Mouse (Mus musculus): ENCODE results near the gene Angel1. TPM values are rescaled to one million over a fixed set of nuclear protein-coding genes. Genes with fewer than 3 reads are reported as not detected.

Gene Angel1
- polyA plus RNA-seq, 1 experiment = 0.92 TPM

GRCm38 (mm10) chr12:86715401-86715800 lies 10.9 kb downstream of the Angel1 start:
- H3K4me3 ChIP-seq (ENCODE audit: insufficient read depth, poor library complexity, severe bottlenecking) = no peak overlapping the region
- TF ChIP-seq CTCF (IDR thresholded peaks at IDR 0.05; ENCODE audit: control insufficient read depth, insufficient read depth, insufficient read length) (peak; percentile 37), MYOG (IDR thresholded peaks at IDR 0.05; ENCODE audit: control insufficient read depth, extremely low read depth, insufficient read length) (no peak)
- H3K36me3 ChIP-seq (ENCODE audit: control insufficient read depth, insufficient read depth) = no peaks in the 10 kb centered on the region
- H3ac ChIP-seq (ENCODE audit: control insufficient read depth, insufficient read length, low read depth) = no peak overlapping the region
- peaks cover 31% of the 10 kb centered on the region for H3K27me3 ChIP-seq (ENCODE audit: control insufficient read depth, insufficient read depth, insufficient read length)
- H3K79me2 ChIP-seq (ENCODE audit: control insufficient read depth, insufficient read depth) = no peaks in the 10 kb centered on the region
- no peaks in the 10 kb centered on the region for H3K79me3 ChIP-seq (ENCODE audit: low read depth)

GRCm38 (mm10) chr12:86714026-86714425 lies 12.2 kb downstream of the Angel1 start:
- Histone ChIP-seq H3ac (ENCODE audit: control insufficient read depth, insufficient read length, low read depth) (no peak overlapping the region), H3K4me3 (ENCODE audit: insufficient read depth, poor library complexity, severe bottlenecking) (no peak overlapping the region), H3K27me3 (ENCODE audit: control insufficient read depth, insufficient read depth, insufficient read length) (peaks cover 22% of the 10 kb centered on the region), H3K79me3 (ENCODE audit: low read depth) (no peaks in the 10 kb centered on the region), H3K79me2 (ENCODE audit: control insufficient read depth, insufficient read depth) (no peaks in the 10 kb centered on the region), H3K36me3 (ENCODE audit: control insufficient read depth, insufficient read depth) (no peaks in the 10 kb centered on the region)
- TF ChIP-seq MAX (IDR thresholded peaks at IDR 0.05) (no peak), CEBPB (IDR thresholded peaks at IDR 0.05; ENCODE audit: low read depth) (no peak), CTCF (IDR thresholded peaks at IDR 0.05; ENCODE audit: control insufficient read depth, insufficient read depth, insufficient read length) (peak; percentile 13)

GRCm38 (mm10) chr12:86705843-86706242 lies 20.4 kb downstream of the Angel1 start:
- H3ac ChIP-seq (ENCODE audit: control insufficient read depth, insufficient read length, low read depth) = no peak overlapping the region

GRCm38 (mm10) chr12:86702690-86703089 lies 23.6 kb downstream of the Angel1 start:
- Histone ChIP-seq H3K27me3 (ENCODE audit: control insufficient read depth, insufficient read depth, insufficient read length) (peaks cover 14% of the 10 kb centered on the region), H3K79me3 (ENCODE audit: low read depth) (no peaks in the 10 kb centered on the region), H3ac (ENCODE audit: control insufficient read depth, insufficient read length, low read depth) (no peak overlapping the region), H3K36me3 (ENCODE audit: control insufficient read depth, insufficient read depth) (no peaks in the 10 kb centered on the region), H3K4me3 (ENCODE audit: insufficient read depth, poor library complexity, severe bottlenecking) (no peak overlapping the region), H3K79me2 (ENCODE audit: control insufficient read depth, insufficient read depth) (no peaks in the 10 kb centered on the region)
- TF ChIP-seq MAX (IDR thresholded peaks at IDR 0.05) (no peak), MYOG (IDR thresholded peaks at IDR 0.05; ENCODE audit: control insufficient read depth, extremely low read depth, insufficient read length) (no peak), FOSL1 (IDR thresholded peaks at IDR 0.05; ENCODE audit: insufficient read depth, low read length, poor library complexity, severe bottlenecking) (no peak), USF1 (IDR thresholded peaks at IDR 0.05; ENCODE audit: low read depth) (no peak)

More at GRCm38 (mm10) chr12:86705843-86706242, 20.4 kb downstream of the Angel1 start:
- no peak for TF ChIP-seq USF1 (IDR thresholded peaks at IDR 0.05; ENCODE audit: low read depth)
- TF ChIP-seq MAX (IDR thresholded peaks at IDR 0.05) = no peak
- TF ChIP-seq CEBPB (IDR thresholded peaks at IDR 0.05; ENCODE audit: low read depth) = no peak
- no peak for TF ChIP-seq MYOG (IDR thresholded peaks at IDR 0.05; ENCODE audit: control insufficient read depth, extremely low read depth, insufficient read length)
- TF ChIP-seq MYOD1 (IDR thresholded peaks at IDR 0.05; ENCODE audit: control insufficient read depth, insufficient read length, low read depth) = no peak
- TF ChIP-seq FOSL1 (IDR thresholded peaks at IDR 0.05; ENCODE audit: insufficient read depth, low read length, poor library complexity, severe bottlenecking) = no peak
- TF ChIP-seq CTCF (IDR thresholded peaks at IDR 0.05; ENCODE audit: control insufficient read depth, insufficient read depth, insufficient read length) = no peak
- Histone ChIP-seq H3K4me3 (ENCODE audit: insufficient read depth, poor library complexity, severe bottlenecking) (no peak overlapping the region), H3K79me3 (ENCODE audit: low read depth) (no peaks in the 10 kb centered on the region), H3K36me3 (ENCODE audit: control insufficient read depth, insufficient read depth) (no peaks in the 10 kb centered on the region), H3K79me2 (ENCODE audit: control insufficient read depth, insufficient read depth) (no peaks in the 10 kb centered on the region), H3K27me3 (ENCODE audit: control insufficient read depth, insufficient read depth, insufficient read length) (peaks cover 4% of the 10 kb centered on the region)

GRCm38 (mm10) chr12:86701491-86701890 lies 24.8 kb downstream of the Angel1 start:
- Histone ChIP-seq H3K79me3 (ENCODE audit: low read depth) (no peaks in the 10 kb centered on the region), H3ac (ENCODE audit: control insufficient read depth, insufficient read length, low read depth) (no peak overlapping the region), H3K36me3 (ENCODE audit: control insufficient read depth, insufficient read depth) (no peaks in the 10 kb centered on the region), H3K4me3 (ENCODE audit: insufficient read depth, poor library complexity, severe bottlenecking) (no peak overlapping the region), H3K79me2 (ENCODE audit: control insufficient read depth, insufficient read depth) (no peaks in the 10 kb centered on the region), H3K27me3 (ENCODE audit: control insufficient read depth, insufficient read depth, insufficient read length) (peaks cover 14% of the 10 kb centered on the region)
- TF ChIP-seq MAX (IDR thresholded peaks at IDR 0.05) = no peak
- TF ChIP-seq FOSL1 (IDR thresholded peaks at IDR 0.05; ENCODE audit: insufficient read depth, low read length, poor library complexity, severe bottlenecking) = no peak
- TF ChIP-seq MYOD1 (IDR thresholded peaks at IDR 0.05; ENCODE audit: control insufficient read depth, insufficient read length, low read depth) = no peak
- TF ChIP-seq CEBPB (IDR thresholded peaks at IDR 0.05; ENCODE audit: low read depth) = no peak
- no peak for TF ChIP-seq MYOG (IDR thresholded peaks at IDR 0.05; ENCODE audit: control insufficient read depth, extremely low read depth, insufficient read length)
- no peak for TF ChIP-seq CTCF (IDR thresholded peaks at IDR 0.05; ENCODE audit: control insufficient read depth, insufficient read depth, insufficient read length)
- TF ChIP-seq USF1 (IDR thresholded peaks at IDR 0.05; ENCODE audit: low read depth) = no peak

- Histone ChIP-seq H3K36me3 (ENCODE audit: control insufficient read depth, insufficient read depth) (no peaks in the 10 kb centered on the region), H3ac (ENCODE audit: control insufficient read depth, insufficient read length, low read depth) (no peak overlapping the region), H3K4me3 (ENCODE audit: insufficient read depth, poor library complexity, severe bottlenecking) (no peak overlapping the region), H3K79me3 (ENCODE audit: low read depth) (no peaks in the 10 kb centered on the region), H3K79me2 (ENCODE audit: control insufficient read depth, insufficient read depth) (no peaks in the 10 kb centered on the region), H3K27me3 (ENCODE audit: control insufficient read depth, insufficient read depth, insufficient read length) (peaks cover 14% of the 10 kb centered on the region)
- TF ChIP-seq CTCF (IDR thresholded peaks at IDR 0.05; ENCODE audit: control insufficient read depth, insufficient read depth, insufficient read length) (no peak), USF1 (IDR thresholded peaks at IDR 0.05; ENCODE audit: low read depth) (no peak), CEBPB (IDR thresholded peaks at IDR 0.05; ENCODE audit: low read depth) (no peak), MYOG (IDR thresholded peaks at IDR 0.05; ENCODE audit: control insufficient read depth, extremely low read depth, insufficient read length) (no peak), MYOD1 (IDR thresholded peaks at IDR 0.05; ENCODE audit: control insufficient read depth, insufficient read length, low read depth) (no peak), MAX (IDR thresholded peaks at IDR 0.05) (no peak), FOSL1 (IDR thresholded peaks at IDR 0.05; ENCODE audit: insufficient read depth, low read length, poor library complexity, severe bottlenecking) (no peak)
These were observed 25.3 kb downstream of the Angel1 start for GRCm38 (mm10) chr12:86700927-86701310.

Measured in C2C12 (cell line).